ENCODE assay signal across 16 mouse cellular contexts in genomic region chr11:30283710-30284109, GRCm38 (mm10). TPM values are rescaled to one million over a fixed set of nuclear protein-coding genes. Genes with fewer than 3 reads are reported as not detected.
DNase-seq lines count a peak whose midpoint lies in the region; ATAC-seq and TF ChIP-seq lines count a peak whose summit lies in the region.
"Had no signal": no experiment of that assay in that cellular context is flagged by ENCODE, and none has a peak within 500 bp of the region (broad histone marks: within the 10 kb centered on the region; RNA-seq: fewer than 3 reads in every experiment).

No protein-coding gene starts in this region.

- H3K27ac ChIP-seq in stomach, postnatal 0 days (replicated peaks): no peak overlapping the region
- no peak overlapping the region for H3K27ac ChIP-seq in limb, embryonic 10.5 days
- H3K27ac ChIP-seq: intestine, embryonic 15.5 days; liver, embryonic 13.5 days; macrophage; midbrain, embryonic 15.5 days had no signal

- DNase-seq in kidney, adult 11 months: peak; percentile 57
- DNase-seq in kidney, postnatal 4 days: no peak
- DNase-seq in urinary bladder, postnatal 14 days (ENCODE audit: low spot score): peak; percentile 47
- DNase-seq in urinary bladder, adult 18-20 months (ENCODE audit: low spot score in 2 of 2): no peak
- peak; percentile 62 to 68 for DNase-seq in heart, postnatal 14 days
- no peak for DNase-seq in stomach, postnatal 0 days (ENCODE audit: low spot score)
- DNase-seq in limb, embryonic 10.5 days (ENCODE audit: low spot score): no peak
- DNase-seq: cerebellum, adult 9-11 months; left cerebral cortex, postnatal 4 days; liver, embryonic 13.5 days; spleen, adult 18-20 months had no signal

- no peak for ATAC-seq in stomach, postnatal 0 days (ENCODE audit: low FRiP score, low TSS enrichment)
- ATAC-seq: activated CD4-positive, CD25-positive, alpha-beta regulatory T cell, adult 4 months; forebrain, embryonic 16.5 days; intestine, embryonic 15.5 days; midbrain, embryonic 15.5 days had no signal

- H3K4me3 ChIP-seq in stomach, postnatal 0 days (ENCODE audit: low read depth, low read length): no peak overlapping the region
- no peak overlapping the region for H3K4me3 ChIP-seq in limb, embryonic 10.5 days
- H3K4me3 ChIP-seq: intestine, embryonic 15.5 days; liver, embryonic 13.5 days; midbrain, embryonic 15.5 days had no signal

- no peaks in the 10 kb centered on the region for H3K4me1 ChIP-seq in stomach, postnatal 0 days (replicated peaks; ENCODE audit: control insufficient read depth, insufficient read depth)
- H3K4me1 ChIP-seq in limb, embryonic 10.5 days: no peaks in the 10 kb centered on the region
- H3K4me1 ChIP-seq: intestine, embryonic 15.5 days; liver, embryonic 13.5 days; midbrain, embryonic 15.5 days had no signal

- no peak overlapping the region for H3K9ac ChIP-seq in stomach, postnatal 0 days (ENCODE audit: low read length)
- H3K9ac ChIP-seq: intestine, embryonic 15.5 days; liver, embryonic 13.5 days; midbrain, embryonic 15.5 days had no signal

- intact Hi-C loops in heart, postnatal 14 days (cut with DNase I): no loop called here

- H3K36me3 ChIP-seq in stomach, postnatal 0 days (ENCODE audit: control insufficient read depth, insufficient read depth, low read length): no peaks in the 10 kb centered on the region
- no peaks in the 10 kb centered on the region for H3K36me3 ChIP-seq in limb, embryonic 10.5 days
- H3K36me3 ChIP-seq: intestine, embryonic 15.5 days; liver, embryonic 13.5 days; midbrain, embryonic 15.5 days had no signal

- no peaks in the 10 kb centered on the region for H3K27me3 ChIP-seq in stomach, postnatal 0 days (ENCODE audit: control insufficient read depth, insufficient read depth, low read length)
- no peaks in the 10 kb centered on the region for H3K27me3 ChIP-seq in limb, embryonic 10.5 days (ENCODE audit: low read depth, poor library complexity, severe bottlenecking)
- H3K27me3 ChIP-seq: intestine, embryonic 15.5 days; liver, embryonic 13.5 days; midbrain, embryonic 15.5 days had no signal

- no peak for TF ChIP-seq EP300 in stomach, postnatal 0 days (optimal IDR thresholded peaks at IDR 0.05)

- 38% methylated on average over 2 of the region's 2 CpGs for WGBS in stomach, postnatal 0 days
- 58% methylated on average over 2 of the region's 2 CpGs for WGBS in limb, embryonic 10.5 days

- TF ChIP-seq CTCF in stomach, postnatal 0 days (IDR thresholded peaks at IDR 0.05; ENCODE audit: low read depth): no peak

- no peak overlapping the region for H3K4me2 ChIP-seq in stomach, postnatal 0 days (replicated peaks; ENCODE audit: low read depth)
- H3K4me2 ChIP-seq: intestine, embryonic 15.5 days; liver, embryonic 13.5 days; midbrain, embryonic 15.5 days had no signal

- H3K9me3 ChIP-seq in stomach, postnatal 0 days (ENCODE audit: control insufficient read depth, low read length): no peaks in the 10 kb centered on the region
- H3K9me3 ChIP-seq in limb, embryonic 10.5 days (replicated peaks): no peaks in the 10 kb centered on the region
- H3K9me3 ChIP-seq: intestine, embryonic 15.5 days; liver, embryonic 13.5 days; midbrain, embryonic 15.5 days had no signal

RNA-seq across cellular contexts. Expression of gene Sptbn1, which starts 15.7 kb away (rescaled TPM):
- total RNA-seq in heart, postnatal 14 days (2021): 100 to 1,000 TPM; 509 to 527 TPM
- 57.2 and 57.4 TPM in 2 replicates for polyA plus RNA-seq in stomach, postnatal 0 days (2015; fragmentation: Nextera tagmentation; extraction: Ambion mirVana)
- polyA plus RNA-seq in limb, embryonic 10.5 days (2016; fragmentation: Nextera tagmentation; extraction: Ambion mirVana): 55.9 and 64.1 TPM in 2 replicates

Comparison
In these comparisons a context has a peak if more than half of its experiments do, and no peak if none do; other contexts are left out.
1. DNase-seq: peak in kidney, adult 11 months (single experiment), urinary bladder, postnatal 14 days (single experiment) and heart, postnatal 14 days (2 of 2); none in kidney, postnatal 4 days (0 of 2), urinary bladder, adult 18-20 months (0 of 2), stomach, postnatal 0 days (single experiment) and limb, embryonic 10.5 days (single experiment).